Mouse (Mus musculus) lung, postnatal 0 days (tissue): ENCODE results near the gene Rprd1b. TPM values are rescaled to one million over a fixed set of nuclear protein-coding genes. Genes with fewer than 3 reads are reported as not detected.

Source experiments
- ATAC-seq: fragments of 200-750 bp; cut with Nextera tagmentation; 2 replicates; pipeline ENCODE4 v1.8.0; 2017; ENCODE audit warnings: moderate library complexity
- DNase-seq: peaks from one replicate; pipeline ENCODE4 v3.0.0-alpha.2; 2016; ENCODE audit warnings: low spot score
- H3K27ac ChIP-seq: fragments of 300-500 bp; sonication (generic); 2 replicates; pipeline ENCODE4 v1.5.1; 2014; ENCODE audit warnings: antibody characterized with exemption, mild to moderate bottlenecking, low read length, mixed read lengths
- H3K27me3 ChIP-seq: fragments of 300-500 bp; sonication (generic); replicated peaks from 2 replicates; pipeline ENCODE4 v1.6.1; 2014; ENCODE audit warnings: low read length, mixed read lengths; ENCODE audit not compliant: insufficient read depth
- H3K36me3 ChIP-seq: fragments of 300-500 bp; sonication (generic); 2 replicates; pipeline ENCODE4 v1.6.1; 2014; ENCODE audit warnings: low read length, mixed read lengths; ENCODE audit not compliant: insufficient read depth
- H3K4me1 ChIP-seq: fragments of 300-500 bp; sonication (generic); 2 replicates; pipeline ENCODE4 v1.6.1; 2014; ENCODE audit warnings: antibody characterized with exemption, low read depth, low read length, mixed read lengths; ENCODE audit not compliant: insufficient read depth
- H3K4me2 ChIP-seq: fragments of 300-500 bp; sonication (generic); replicated peaks from 2 replicates; pipeline ENCODE4 v1.6.1; 2014; ENCODE audit warnings: low read depth, mild to moderate bottlenecking, low read length, moderate library complexity, mixed read lengths
- H3K4me3 ChIP-seq: fragments of 300-500 bp; sonication (generic); 2 replicates; pipeline ENCODE4 v1.5.1; 2014; ENCODE audit warnings: low read depth, low read length
- H3K9ac ChIP-seq: fragments of 300-500 bp; sonication (generic); replicated peaks from 2 replicates; pipeline ENCODE4 v1.6.1; 2014; ENCODE audit warnings: low read depth, mild to moderate bottlenecking
- H3K9me3 ChIP-seq: fragments of 300-500 bp; sonication (generic); 2 replicates; pipeline ENCODE4 v1.6.1; 2016; ENCODE audit warnings: low read length, mixed read lengths
- CTCF ChIP-seq: IDR thresholded peaks from 2 replicates; pipeline ENCODE4 v1.5.1; 2016; ENCODE audit warnings: antibody characterized with exemption, mild to moderate bottlenecking
- EP300 ChIP-seq: IDR thresholded peaks from 2 replicates; pipeline ENCODE4 v1.6.1; 2016; ENCODE audit warnings: antibody characterized with exemption, mild to moderate bottlenecking, control low read depth
- WGBS: fragments of 180-500 bp; shearing (Covaris S2); extraction: QIAGEN DNeasy Blood & Tissue Kit; methylation state at CpG from one replicate; pipeline ENCODE4 v1.1.7; 2014; 5-methylcytosine and 5-hydroxymethylcytosine counted together
- polyA plus RNA-seq: library from polyadenylated mRNA; unstranded; fragments of >200 nt; fragmentation: Nextera tagmentation; extraction: Ambion mirVana; gene quantifications from 2 replicates; pipeline ENCODE4 v1.2.1, GENCODE M21; 2015

Gene Rprd1b
- polyA plus RNA-seq, 1 experiment from 2014 or later: 23.8 TPM

GRCm38 (mm10) chr2:157988416-157989190 is 39.7 kb upstream of the Rprd1b start:
- DNase-seq: no peak
- no peak for ATAC-seq
- H3K27me3 ChIP-seq: no peaks in the 10 kb centered on the region
- WGBS: 61% methylated on average over 7 of the region's 7 CpGs
- H3K27ac ChIP-seq: no peak overlapping the region
- H3K9ac ChIP-seq: no peak overlapping the region
- H3K9me3 ChIP-seq: no peaks in the 10 kb centered on the region
- no peak for TF ChIP-seq CTCF
- no peak for TF ChIP-seq EP300
- H3K36me3 ChIP-seq: peaks cover 7% of the 10 kb centered on the region
- H3K4me1 ChIP-seq: no peaks in the 10 kb centered on the region
- H3K4me2 ChIP-seq: no peak overlapping the region
- no peak overlapping the region for H3K4me3 ChIP-seq

DNA sequence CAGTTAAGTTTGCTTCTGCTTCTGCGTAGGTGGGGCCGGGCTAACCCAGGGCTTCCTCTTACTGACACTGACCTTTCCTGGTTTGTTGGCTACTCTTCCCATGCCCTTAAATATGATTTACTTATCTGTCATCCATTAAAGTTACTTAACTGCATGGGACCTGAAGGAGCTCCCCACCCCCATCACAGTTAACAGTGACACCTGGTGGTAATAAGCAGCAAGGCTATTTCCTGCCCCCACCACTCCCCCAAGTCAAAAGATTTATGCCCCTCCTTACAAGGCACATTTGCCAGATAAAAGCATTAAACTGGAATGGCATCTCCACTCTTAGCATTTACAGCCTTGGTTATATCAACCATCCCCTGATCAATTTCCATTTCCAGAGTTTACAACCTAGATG is 38.4 kb upstream of the Rprd1b start:
- ATAC-seq (no peak), DNase-seq (peak; percentile 12)
- Histone ChIP-seq H3K4me3 (no peak overlapping the region), H3K27ac (no peak overlapping the region), H3K4me2 (no peak overlapping the region), H3K9ac (no peak overlapping the region), H3K36me3 (peaks cover 7% of the 10 kb centered on the region), H3K9me3 (no peaks in the 10 kb centered on the region), H3K27me3 (no peaks in the 10 kb centered on the region), H3K4me1 (no peaks in the 10 kb centered on the region)
- 89% methylated on average over 2 of the region's 2 CpGs for WGBS
- no peak for TF ChIP-seq EP300
- peak; percentile 68 for TF ChIP-seq CTCF

- DNase-seq: no peak
- Histone ChIP-seq H3K4me3 (no peak overlapping the region), H3K9me3 (no peaks in the 10 kb centered on the region), H3K27ac (no peak overlapping the region), H3K4me1 (no peaks in the 10 kb centered on the region), H3K36me3 (peaks cover 7% of the 10 kb centered on the region), H3K4me2 (no peak overlapping the region), H3K9ac (no peak overlapping the region), H3K27me3 (no peaks in the 10 kb centered on the region)
- TF ChIP-seq EP300 (no peak), CTCF (no peak)
- no peak for ATAC-seq
- WGBS: 60% methylated on average over 6 of the region's 6 CpGs
Measured at GRCm38 (mm10) chr2:157991026-157991425, 37.3 kb upstream of the Rprd1b start.

- H3K27me3 ChIP-seq: no peaks in the 10 kb centered on the region
- WGBS: 92% methylated on average over 4 of the region's 4 CpGs
- no peak overlapping the region for H3K4me2 ChIP-seq
- no peak for ATAC-seq
- TF ChIP-seq EP300 (no peak), CTCF (no peak)
- H3K9ac ChIP-seq: no peak overlapping the region
- H3K27ac ChIP-seq: no peak overlapping the region
- H3K4me3 ChIP-seq: no peak overlapping the region
- H3K9me3 ChIP-seq: no peaks in the 10 kb centered on the region
- DNase-seq: no peak
- no peaks in the 10 kb centered on the region for H3K4me1 ChIP-seq
- peaks cover 7% of the 10 kb centered on the region for H3K36me3 ChIP-seq
Measured at GRCm38 (mm10) chr2:157992501-157992900, 35.8 kb upstream of the Rprd1b start.

DNA sequence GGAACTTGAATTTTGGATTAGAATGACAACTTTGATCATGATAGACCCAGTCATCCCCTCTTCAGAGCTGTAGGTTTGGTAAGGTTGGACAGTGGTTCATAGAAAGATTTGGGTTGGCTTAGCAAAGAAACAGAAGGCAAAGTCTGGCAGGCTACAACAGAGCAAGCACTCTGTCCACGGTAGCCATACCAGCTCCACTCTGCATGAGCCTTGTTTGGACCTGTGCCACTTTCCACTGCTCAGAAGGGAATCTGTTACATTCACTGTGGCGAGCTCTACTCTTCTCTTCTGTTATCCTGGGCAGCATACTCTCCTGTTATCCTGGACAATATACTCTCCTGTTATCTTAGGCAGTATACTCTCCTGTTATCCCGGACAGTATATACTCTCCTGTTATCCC is 29.5 kb upstream of the Rprd1b start:
- H3K4me1 ChIP-seq: no peaks in the 10 kb centered on the region
- H3K9ac ChIP-seq: no peak overlapping the region
- TF ChIP-seq EP300 (no peak), CTCF (no peak)
- no peak for DNase-seq
- ATAC-seq: no peak
- no peak overlapping the region for H3K27ac ChIP-seq
- 68% methylated on average over 3 of the region's 3 CpGs for WGBS
- no peaks in the 10 kb centered on the region for H3K27me3 ChIP-seq
- no peaks in the 10 kb centered on the region for H3K9me3 ChIP-seq
- no peak overlapping the region for H3K4me2 ChIP-seq
- H3K4me3 ChIP-seq: no peak overlapping the region
- H3K36me3 ChIP-seq: no peaks in the 10 kb centered on the region; the same call in 1 of the 2 replicates

DNA sequence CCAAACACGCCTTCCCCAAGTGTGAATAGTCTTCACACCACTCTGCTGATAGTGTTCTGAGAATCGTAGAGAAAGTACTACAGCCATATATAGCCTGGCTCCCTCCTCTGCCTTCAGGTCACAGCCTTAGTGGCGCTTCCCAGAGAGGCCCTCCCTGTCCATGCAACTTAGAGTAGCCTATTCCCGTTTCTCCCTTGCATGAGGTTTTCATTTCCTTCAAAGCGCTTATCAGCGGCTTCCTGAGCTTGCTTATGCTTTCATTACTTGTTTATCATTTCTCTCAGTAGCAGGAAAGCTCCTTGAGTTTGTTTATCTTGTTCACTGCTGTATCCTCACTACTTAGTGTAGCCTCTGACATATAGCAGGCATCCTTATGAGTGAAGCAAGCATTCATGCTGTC is 23.7 kb upstream of the Rprd1b start:
- H3K4me3 ChIP-seq: no peak overlapping the region
- H3K4me1 ChIP-seq: no peaks in the 10 kb centered on the region
- peak; percentile 65 for DNase-seq
- peak; percentile 87 for ATAC-seq
- H3K36me3 ChIP-seq: 0 out of 2 replicates have a peak, but pooled peaks cover 14% of the 10 kb centered on the region
- no peaks in the 10 kb centered on the region for H3K9me3 ChIP-seq
- no peak overlapping the region for H3K27ac ChIP-seq
- H3K4me2 ChIP-seq: no peak overlapping the region
- WGBS: 41% methylated on average over 6 of the region's 6 CpGs
- H3K9ac ChIP-seq: no peak overlapping the region
- H3K27me3 ChIP-seq: no peaks in the 10 kb centered on the region
- TF ChIP-seq CTCF (no peak), EP300 (peak; percentile 94)
